Mouse (Mus musculus) gastrocnemius, postnatal 4 days (tissue): ENCODE data around the gene Bfsp2. TPM values are rescaled to one million over a fixed set of nuclear protein-coding genes. Genes with fewer than 3 reads are reported as not detected.

Source experiments
- DNase-seq, 2 experiments: peaks; one replicate each; pipeline ENCODE4 v3.0.0; 2021 to 2022; ENCODE audit warnings: low spot score in 2 of 2, mixed read lengths in 2 of 2
- total RNA-seq, 2 experiments: library from RNA; stranded (reverse); gene quantifications; 2 replicates each; pipeline ENCODE4 v1.2.3; 2021

Gene Bfsp2
- total RNA-seq, 2 experiments from 2014 or later: 0.62 to 0.64 TPM

DNA sequence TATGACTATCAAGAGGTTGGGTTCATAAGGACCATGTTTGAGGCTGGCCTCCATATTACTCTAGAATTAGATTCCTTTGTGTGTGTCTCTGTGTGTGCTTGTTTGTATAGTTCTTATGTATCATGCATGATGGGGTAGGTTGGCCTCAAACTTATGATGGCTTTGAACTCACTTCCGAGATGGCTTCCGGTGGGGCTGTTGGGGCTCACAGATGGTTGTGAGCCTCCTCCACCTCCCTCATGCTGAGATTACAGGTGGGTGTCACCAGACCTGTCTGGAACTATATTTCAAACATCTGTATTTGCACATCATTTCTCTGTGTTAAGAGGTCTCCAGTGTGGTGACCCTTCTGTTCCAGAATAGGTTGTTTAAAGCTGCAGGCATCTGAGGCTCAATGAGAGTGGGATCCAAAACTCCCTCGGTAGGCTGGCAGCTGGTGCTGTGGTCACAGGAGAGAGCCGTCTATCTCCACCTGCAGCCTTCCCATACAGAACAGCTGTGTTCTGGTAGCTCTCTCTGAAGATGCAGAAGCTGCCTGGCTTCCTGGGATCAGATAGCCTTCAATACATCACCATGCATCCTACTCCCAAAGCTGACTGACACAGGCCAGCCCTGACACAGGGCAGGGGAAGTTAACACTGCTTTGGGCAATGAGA lies 96.0 kb downstream of the Bfsp2 start:
- no peak for DNase-seq

DNA sequence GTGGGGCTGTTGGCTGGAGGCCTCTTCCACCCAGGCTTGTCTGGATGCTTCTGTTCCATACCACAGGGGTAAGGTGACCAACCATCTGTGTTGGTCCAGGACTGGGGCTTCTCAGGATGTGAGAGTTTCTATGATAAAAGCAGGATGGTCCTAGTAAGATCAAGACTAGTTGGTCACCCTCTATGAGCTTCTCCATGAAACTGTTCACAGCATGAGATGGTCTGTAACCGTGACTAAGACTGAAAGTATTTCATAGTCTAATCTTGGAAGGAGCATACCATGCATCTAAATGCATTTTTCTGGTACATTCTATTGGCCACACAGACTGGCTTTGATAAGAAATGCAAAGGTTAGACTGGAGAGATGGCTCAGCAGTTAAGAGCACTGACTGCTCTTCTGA lies 96.6 kb downstream of the Bfsp2 start:
- DNase-seq: no peak

DNA sequence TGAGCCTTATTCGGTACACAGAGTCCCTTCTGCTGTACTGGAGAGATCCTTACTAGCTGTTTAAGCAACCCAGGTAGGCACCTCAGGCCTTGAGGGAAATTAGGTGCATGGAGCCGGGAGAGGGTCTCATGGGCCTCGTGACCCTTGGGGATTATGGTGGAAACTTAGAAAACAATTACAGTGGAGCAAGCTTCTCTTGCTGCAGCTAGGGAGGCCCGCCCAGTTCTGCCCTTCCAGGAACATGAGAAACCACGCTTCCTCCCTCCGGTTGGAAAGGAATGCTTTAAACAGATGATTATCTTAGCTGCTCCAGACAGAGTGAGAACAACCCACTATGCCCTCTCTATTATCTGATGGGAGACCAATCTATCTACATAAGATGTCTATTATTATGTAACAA lies 97.2 kb downstream of the Bfsp2 start:
- no peak for DNase-seq

DNA sequence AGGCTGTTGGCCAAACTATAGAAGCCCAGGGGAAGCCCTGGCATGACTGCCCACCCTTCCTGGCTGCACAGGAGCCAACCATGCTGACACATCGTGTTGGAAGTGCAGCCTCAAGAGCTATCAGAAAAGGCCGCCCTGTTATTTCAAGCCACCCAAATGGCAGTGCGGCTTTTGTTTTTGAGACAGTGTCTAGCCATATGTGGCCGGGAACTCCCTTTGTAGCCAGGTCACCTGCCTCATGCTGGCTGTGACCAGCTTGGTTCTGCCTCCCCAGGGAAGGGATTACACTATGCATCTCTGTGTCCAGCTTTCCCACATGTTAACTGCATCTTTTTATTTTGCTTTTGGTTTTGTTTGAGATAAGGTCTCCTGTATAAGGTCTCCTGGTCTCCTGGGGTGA lies 99.7 kb downstream of the Bfsp2 start:
- no peak for DNase-seq

DNA sequence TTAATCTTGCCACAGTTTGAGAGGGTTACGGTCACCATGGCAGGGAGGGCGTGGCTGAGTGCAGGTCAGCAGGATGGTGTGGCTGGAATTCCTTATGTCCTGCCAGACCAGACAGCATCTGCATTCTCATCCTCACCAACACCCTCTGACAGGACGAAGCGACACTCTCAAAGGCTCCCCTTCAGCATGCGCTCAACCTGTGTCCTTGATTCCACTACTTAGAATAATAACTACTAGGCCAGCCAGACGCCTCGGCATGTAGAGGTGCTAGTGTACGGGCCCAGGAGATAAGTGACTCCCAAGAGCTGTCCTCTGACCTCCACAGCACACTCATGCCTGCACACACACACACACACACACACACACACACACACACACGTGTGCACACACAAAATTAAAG lies 101.0 kb downstream of the Bfsp2 start:
- DNase-seq: no peak

DNA sequence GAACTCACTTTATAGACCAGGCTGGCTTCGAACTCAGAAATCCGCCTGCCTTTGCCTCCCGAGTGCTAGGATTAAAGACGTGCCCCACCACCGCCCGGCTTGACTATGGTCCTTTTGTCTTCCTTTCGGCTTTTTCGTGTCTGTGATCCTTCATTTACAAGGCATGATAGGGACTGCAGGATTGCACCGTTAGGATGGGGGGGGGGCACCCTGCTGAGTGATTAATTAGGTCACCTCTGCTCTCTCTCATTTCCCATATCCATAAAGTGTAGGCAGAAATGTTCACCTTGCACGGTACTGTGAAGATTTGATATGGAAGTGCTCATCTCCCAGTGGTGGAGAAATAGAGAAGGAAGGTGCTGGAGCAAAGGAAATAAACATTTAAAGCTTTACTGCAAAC lies 101.5 kb downstream of the Bfsp2 start:
- no peak for DNase-seq

DNA sequence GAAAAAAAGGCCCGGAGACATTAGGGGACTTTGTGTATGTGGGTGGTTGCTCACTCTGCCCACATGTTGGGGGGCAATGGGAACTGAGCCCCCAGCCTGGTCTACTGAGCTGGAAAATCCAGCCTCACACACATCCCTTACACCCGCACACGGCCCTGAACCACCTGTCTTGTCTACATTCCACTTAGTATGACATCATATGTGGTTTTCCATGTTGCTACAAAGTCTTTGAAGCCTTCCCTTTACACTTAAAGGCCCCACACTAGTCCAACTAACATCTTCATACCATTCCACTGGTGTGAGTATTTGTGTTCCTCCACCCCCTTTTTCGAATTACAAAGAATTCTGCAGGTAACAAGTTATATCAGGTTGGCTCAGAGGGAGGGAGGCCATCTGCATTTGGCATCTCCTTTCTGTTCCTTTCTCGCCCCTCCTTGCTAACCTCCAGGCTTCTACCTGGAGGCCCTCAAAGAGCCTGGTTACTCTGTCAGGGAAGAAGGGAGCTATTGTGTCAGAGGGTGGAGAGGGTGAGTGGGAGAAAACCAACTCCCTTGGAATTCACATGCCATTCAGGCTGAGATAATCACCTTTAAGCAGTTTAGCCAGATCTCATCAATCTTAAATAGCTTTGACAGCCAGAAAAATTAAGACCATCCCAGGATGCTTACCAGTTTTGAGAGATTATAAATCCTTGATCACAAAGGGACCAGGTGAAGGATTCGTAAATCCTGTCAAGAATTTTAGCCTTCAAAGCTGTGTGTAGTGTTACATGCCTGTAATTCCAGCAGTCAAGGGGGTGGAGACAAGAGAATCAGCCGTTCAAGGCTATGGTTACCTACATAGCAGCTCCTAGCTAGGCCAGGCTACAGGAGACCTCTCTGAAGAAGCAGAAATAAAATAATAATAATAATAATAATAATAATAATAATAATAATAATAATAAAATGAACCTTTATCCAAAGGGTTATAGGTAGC lies 103.6 kb downstream of the Bfsp2 start:
- no peak for DNase-seq

Other genes starting within 250 kb of the Bfsp2 start
- gene Trf, start 250.0 kb downstream of the Bfsp2 start, total RNA-seq: 10 to 100 TPM; 24.5 to 82.3 TPM
- gene 1300017J02Rik, start 175.3 kb downstream of the Bfsp2 start, total RNA-seq: 1 to 10 TPM; 1.2 to 1.4 TPM
- 10 to 100 TPM; 36.7 to 40.4 TPM for gene Topbp1, start 175.2 kb downstream of the Bfsp2 start, total RNA-seq
- 100 to 1,000 TPM; 142 to 157 TPM for gene Cdv3, start 114.6 kb downstream of the Bfsp2 start, total RNA-seq